Mouse (Mus musculus) bone marrow, adult 2 months (tissue): Measurements from ENCODE around the gene Vmn1r70.

Experiments used
- CTCF ChIP-seq: fragments of 200-500 bp; IDR thresholded peaks from 2 replicates; pipeline ENCODE4 v1.5.1; 2011; ENCODE audit warnings: low read length, control low read depth; ENCODE audit not compliant: control insufficient read depth, insufficient read depth
- POLR2A ChIP-seq: fragments of 200-500 bp; IDR thresholded peaks from 2 replicates; pipeline ENCODE4 v1.6.1; 2011; ENCODE audit warnings: low read depth, mild to moderate bottlenecking, control low read depth, low read length, borderline replicate concordance; ENCODE audit not compliant: control insufficient read depth

- no peak for TF ChIP-seq POLR2A
- no peak for TF ChIP-seq CTCF
Observed at GRCm38 (mm10) chr7:10631232-10631631, at the start of gene Vmn1r70.
